8 mouse cellular contexts compared by ENCODE assay signal in the genomic region with DNA sequence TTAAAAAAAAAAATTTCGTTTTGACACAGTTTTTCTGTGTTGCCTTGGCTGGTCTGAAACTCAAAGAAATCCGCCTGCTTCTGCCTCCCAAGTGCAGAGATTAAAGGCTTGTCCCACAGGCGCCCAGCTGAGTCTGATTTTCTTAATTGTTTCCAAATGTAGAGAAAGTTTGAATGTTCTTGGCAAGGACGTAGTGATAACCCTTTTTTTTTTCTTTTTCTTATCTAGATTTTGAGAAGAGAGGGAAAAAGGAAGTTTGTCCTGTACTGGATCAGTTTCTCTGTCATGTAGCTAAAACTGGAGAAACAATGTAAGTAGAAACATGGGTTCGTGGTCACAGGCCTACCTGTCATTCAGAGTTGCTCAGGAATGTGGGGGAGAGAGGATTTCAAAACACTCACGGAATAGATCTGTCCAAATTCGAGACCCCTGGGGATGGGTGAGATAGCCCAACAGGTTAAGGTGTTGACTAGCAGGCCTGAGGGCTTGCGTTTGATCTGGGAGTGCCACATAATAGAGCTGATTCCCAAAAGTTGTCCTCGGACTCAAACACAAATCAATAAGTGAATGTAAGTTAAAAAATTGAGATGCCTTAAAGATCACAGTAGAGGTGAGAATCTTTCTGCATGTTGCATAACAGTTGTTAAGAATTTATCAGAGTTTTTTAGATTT. TPM values are rescaled to one million over a fixed set of nuclear protein-coding genes. Genes with fewer than 3 reads are reported as not detected.
DNase-seq lines count a peak whose midpoint lies in the region; ATAC-seq and TF ChIP-seq lines count a peak whose summit lies in the region.

No protein-coding gene starts in this region.

- no peaks in the 10 kb centered on the region for H3K27me3 ChIP-seq in forebrain, postnatal 0 days (ENCODE audit: insufficient read depth, low read length)
- H3K27me3 ChIP-seq in liver, postnatal 0 days (ENCODE audit: insufficient read depth, low read length), result no peaks in the 10 kb centered on the region

- TF ChIP-seq EP300 in liver, postnatal 0 days (IDR thresholded peaks at IDR 0.05; ENCODE audit: low read depth), result no peak

- TF ChIP-seq CTCF in gastrocnemius, adult 2 months (IDR thresholded peaks at IDR 0.05), result no peak
- no peak for TF ChIP-seq CTCF in forebrain, postnatal 0 days (IDR thresholded peaks at IDR 0.05; ENCODE audit: low read depth)
- TF ChIP-seq CTCF in liver, postnatal 0 days (IDR thresholded peaks at IDR 0.05; ENCODE audit: low read depth), result no peak

- no peak for DNase-seq in gastrocnemius, adult 2 months
- no peak for DNase-seq in gastrocnemius, adult 8-10 months (ENCODE audit: low spot score in 2 of 2)
- peak; percentile 23 for DNase-seq in ES-CJ7 (ENCODE audit: low read depth, low spot score)
- no peak for DNase-seq in forebrain, postnatal 0 days
- DNase-seq in liver, postnatal 0 days, result no peak
- no peak for DNase-seq in right cerebral cortex, postnatal 14 days
- DNase-seq in T-cell, adult 2 months (ENCODE audit: low spot score), result no peak
- no peak for DNase-seq in ovary, postnatal 36 days (ENCODE audit: low spot score)

- intact Hi-C loops in gastrocnemius, adult 2 months (cut with DNase I), result no loop called here

- peak overlapping the region; percentile 89 for H3K27ac ChIP-seq in gastrocnemius, adult 2 months
- peak overlapping the region; percentile 89 for H3K27ac ChIP-seq in forebrain, postnatal 0 days (ENCODE audit: low read depth, low read length)
- peak overlapping the region; percentile 84; the same call in 1 of the 2 replicates for H3K27ac ChIP-seq in liver, postnatal 0 days (ENCODE audit: low read depth)

- H3K36me3 ChIP-seq in forebrain, postnatal 0 days (ENCODE audit: insufficient read depth), result peaks cover 23% of the 10 kb centered on the region
- peaks cover 28% of the 10 kb centered on the region for H3K36me3 ChIP-seq in liver, postnatal 0 days (replicated peaks; ENCODE audit: insufficient read depth, low read length)

- H3K4me3 ChIP-seq in gastrocnemius, adult 2 months, result peak overlapping the region; percentile 95
- H3K4me3 ChIP-seq in forebrain, postnatal 0 days (ENCODE audit: low read depth, low read length), result peak overlapping the region; percentile 79
- peak overlapping the region; percentile 93 for H3K4me3 ChIP-seq in liver, postnatal 0 days (ENCODE audit: low read depth, low read length)

- ATAC-seq in forebrain, postnatal 0 days, result no peak
- ATAC-seq in liver, postnatal 0 days, result no peak

- H3K4me2 ChIP-seq in forebrain, postnatal 0 days (ENCODE audit: low read depth), result peak overlapping the region; percentile 42
- H3K4me2 ChIP-seq in liver, postnatal 0 days (ENCODE audit: low read depth, low read length), result peak overlapping the region; percentile 87

- H3K9me3 ChIP-seq in forebrain, postnatal 0 days (ENCODE audit: low read length), result no peaks in the 10 kb centered on the region
- no peaks in the 10 kb centered on the region for H3K9me3 ChIP-seq in liver, postnatal 0 days (ENCODE audit: low read length)

- H3K9ac ChIP-seq in forebrain, postnatal 0 days, result peak overlapping the region; percentile 81
- H3K9ac ChIP-seq in liver, postnatal 0 days (replicated peaks), result peak overlapping the region; percentile 83

- 30% methylated on average over 9 of the region's 9 CpGs for WGBS in forebrain, postnatal 0 days
- 24% methylated on average over 9 of the region's 9 CpGs for WGBS in liver, postnatal 0 days (ENCODE audit: insufficient replicate concordance)

- peaks cover 11% of the 10 kb centered on the region; the same call in 1 of the 2 replicates for H3K4me1 ChIP-seq in forebrain, postnatal 0 days (ENCODE audit: insufficient read depth)
- H3K4me1 ChIP-seq in liver, postnatal 0 days (ENCODE audit: insufficient read depth), result peaks cover 9% of the 10 kb centered on the region

RNA-seq across cellular contexts. Expression of a gene that starts 1.2 kb away (rescaled TPM):
- 10 to 100 TPM; 59.3 to 70.9 TPM for total RNA-seq in gastrocnemius, adult 2 months (2021)
- total RNA-seq in gastrocnemius, adult 8-10 months (2022), result 10 to 100 TPM; 52.5 to 69.6 (median 64.0) TPM
- total RNA-seq in forebrain, postnatal 0 days (2014; rRNA removed), result 47.5 and 57.8 TPM in 2 replicates
- polyA plus RNA-seq in forebrain, postnatal 0 days (2015; fragmentation: Nextera tagmentation; extraction: Ambion mirVana), result 7.2 and 11.9 TPM in 2 replicates
- 4.9 and 5.6 TPM in 2 replicates for polyA plus RNA-seq in liver, postnatal 0 days (2015; fragmentation: Nextera tagmentation; extraction: Ambion mirVana)
